Mouse (Mus musculus): ENCODE measurements around the gene Rnf115. TPM values are rescaled to one million over a fixed set of nuclear protein-coding genes. Genes with fewer than 3 reads are reported as not detected.

Rnf115 gene
- polyA plus RNA-seq, 1 experiment from 2014 or later, result 72.1 TPM

DNA sequence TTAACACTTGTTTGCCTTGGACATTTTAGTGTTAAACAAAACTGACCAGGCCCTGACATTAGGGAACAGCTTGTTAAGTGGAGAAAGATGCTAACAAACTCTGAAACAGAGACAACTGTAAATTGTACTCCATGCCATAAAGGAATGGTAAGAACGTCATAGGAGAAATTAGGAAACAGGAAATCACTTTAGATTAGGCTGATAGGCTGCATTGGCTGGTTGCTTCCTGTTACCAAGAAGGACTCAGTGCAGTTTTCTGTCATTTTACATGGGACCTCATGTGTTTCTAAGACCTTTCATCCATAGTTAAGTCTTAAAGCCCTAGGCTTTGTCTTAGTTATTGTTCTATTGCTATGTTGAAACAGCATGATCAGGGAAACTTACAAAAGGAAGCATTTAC, 19.4 kb downstream of the Rnf115 start:
- no peak overlapping the region for H3K27ac ChIP-seq (ENCODE audit: low read depth, low read length)
- H3K4me3 ChIP-seq (ENCODE audit: low read length), result no peak overlapping the region
- H3K27me3 ChIP-seq (ENCODE audit: control insufficient read depth, insufficient read depth, low read length), result no peaks in the 10 kb centered on the region
- H3K4me1 ChIP-seq (ENCODE audit: control insufficient read depth, insufficient read depth, low read length), result no peaks in the 10 kb centered on the region
- H3K4me2 ChIP-seq (replicated peaks; ENCODE audit: low read depth, low read length), result no peak overlapping the region
- no peaks in the 10 kb centered on the region for H3K36me3 ChIP-seq (ENCODE audit: control insufficient read depth, insufficient read depth, low read length)
- ATAC-seq (ENCODE audit: low FRiP score, low TSS enrichment), result no peak
- WGBS, result 50% methylated on average over 1 of the region's 1 CpGs
- H3K9ac ChIP-seq (ENCODE audit: low read depth, low read length), result no peak overlapping the region
- no peaks in the 10 kb centered on the region for H3K9me3 ChIP-seq (ENCODE audit: control insufficient read depth, low read length)

DNA sequence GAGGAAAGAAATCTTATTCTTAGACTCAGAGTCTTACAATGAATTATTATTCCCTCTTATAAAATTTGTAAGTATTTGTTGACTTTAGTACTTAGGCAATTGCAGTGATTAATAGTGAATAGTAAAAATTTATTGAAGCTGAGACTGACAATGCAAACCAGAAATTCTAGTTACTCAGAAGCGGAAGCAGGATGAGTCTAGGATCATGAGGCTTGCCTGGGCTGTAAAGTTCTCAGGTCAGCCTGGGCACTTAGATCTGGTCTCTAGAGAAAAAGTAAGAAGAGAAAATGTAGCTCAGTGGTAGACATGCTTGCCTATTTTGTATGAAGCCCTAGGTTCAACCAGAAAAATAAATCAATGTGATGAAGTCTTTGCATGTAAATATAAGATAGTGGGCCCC, 28.5 kb downstream of the Rnf115 start:
- Histone ChIP-seq H3K4me2 (replicated peaks; ENCODE audit: low read depth, low read length) (no peak overlapping the region), H3K9me3 (ENCODE audit: control insufficient read depth, low read length) (no peaks in the 10 kb centered on the region), H3K4me3 (ENCODE audit: low read length) (no peak overlapping the region), H3K4me1 (ENCODE audit: control insufficient read depth, insufficient read depth, low read length) (no peaks in the 10 kb centered on the region), H3K27me3 (ENCODE audit: control insufficient read depth, insufficient read depth, low read length) (no peaks in the 10 kb centered on the region), H3K9ac (ENCODE audit: low read depth, low read length) (no peak overlapping the region), H3K36me3 (ENCODE audit: control insufficient read depth, insufficient read depth, low read length) (peaks cover 5% of the 10 kb centered on the region; the same call in 1 of the 2 replicates), H3K27ac (ENCODE audit: low read depth, low read length) (no peak overlapping the region)
- 80% methylated on average over 1 of the region's 1 CpGs for WGBS
- no peak for ATAC-seq (ENCODE audit: low FRiP score, low TSS enrichment)

DNA sequence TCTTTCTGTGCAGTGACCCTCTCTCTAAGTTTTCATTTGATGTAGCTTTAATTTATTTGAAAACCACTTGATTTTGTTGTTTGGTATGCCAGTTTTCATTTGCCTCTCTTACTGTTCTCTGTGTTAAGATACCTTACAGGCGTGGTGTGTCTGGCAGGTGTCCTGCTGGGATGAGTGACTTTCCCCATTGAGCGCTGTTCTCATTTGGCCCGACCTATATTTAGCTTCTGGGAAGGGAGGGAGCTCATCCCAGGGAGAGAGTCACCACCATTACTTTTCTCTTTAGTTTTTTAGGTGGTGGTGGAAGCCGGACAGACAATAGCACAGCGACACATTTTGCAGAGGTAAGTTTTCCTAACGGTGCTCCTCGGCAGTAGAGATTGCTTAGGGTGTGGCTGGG, 30.2 kb downstream of the Rnf115 start:
- Histone ChIP-seq H3K4me2 (replicated peaks; ENCODE audit: low read depth, low read length) (no peak overlapping the region), H3K36me3 (ENCODE audit: control insufficient read depth, insufficient read depth, low read length) (peaks cover 5% of the 10 kb centered on the region; the same call in 1 of the 2 replicates), H3K9me3 (ENCODE audit: control insufficient read depth, low read length) (no peaks in the 10 kb centered on the region), H3K9ac (ENCODE audit: low read depth, low read length) (no peak overlapping the region), H3K4me1 (ENCODE audit: control insufficient read depth, insufficient read depth, low read length) (no peaks in the 10 kb centered on the region), H3K27ac (ENCODE audit: low read depth, low read length) (no peak overlapping the region), H3K27me3 (ENCODE audit: control insufficient read depth, insufficient read depth, low read length) (no peaks in the 10 kb centered on the region), H3K4me3 (ENCODE audit: low read length) (no peak overlapping the region)
- 84% methylated on average over 7 of the region's 7 CpGs for WGBS
- no peak for ATAC-seq (ENCODE audit: low FRiP score, low TSS enrichment)

DNA sequence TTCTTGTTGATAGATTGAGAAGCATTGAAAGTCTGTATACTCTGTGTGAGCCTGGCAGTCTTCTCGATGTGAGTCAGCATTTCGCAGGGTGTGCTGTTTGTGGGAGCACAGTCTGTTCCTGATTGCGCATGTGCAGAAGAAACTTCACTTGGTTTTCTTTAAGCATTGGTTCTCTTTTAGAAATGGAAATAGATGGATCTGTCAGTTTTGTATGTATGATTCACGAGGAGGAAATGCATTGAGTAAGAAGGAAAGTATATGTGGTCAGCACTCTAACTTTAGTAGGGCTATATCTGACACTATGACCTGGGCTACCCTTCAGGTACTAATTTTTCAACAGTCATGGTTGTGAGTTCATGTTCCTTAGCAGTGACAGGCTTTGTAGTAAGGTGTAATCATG, 32.2 kb downstream of the Rnf115 start:
- no peak overlapping the region for H3K9ac ChIP-seq (ENCODE audit: low read depth, low read length)

DNA sequence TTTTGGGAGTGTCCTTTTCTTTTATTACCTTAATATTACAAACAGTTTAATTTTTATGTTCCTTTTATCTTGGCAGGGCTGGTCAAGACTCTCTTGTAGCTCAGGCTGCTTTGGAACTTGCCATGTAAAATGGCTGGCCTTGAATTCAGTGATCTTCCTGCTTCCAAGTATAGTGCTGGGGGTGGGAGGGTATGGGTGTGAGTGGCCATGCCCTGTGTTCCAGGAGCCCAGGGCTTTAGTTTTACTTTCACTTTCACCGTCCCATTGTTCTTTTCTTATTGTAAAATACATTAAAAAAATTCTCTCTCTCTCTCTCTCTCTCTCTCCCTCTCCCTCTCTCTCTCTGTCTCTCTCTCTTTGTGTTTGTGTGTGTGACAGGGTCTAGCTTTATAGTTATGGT, 37.1 kb downstream of the Rnf115 start:
- Histone ChIP-seq H3K4me2 (replicated peaks; ENCODE audit: low read depth, low read length) (no peak overlapping the region), H3K9me3 (ENCODE audit: control insufficient read depth, low read length) (no peaks in the 10 kb centered on the region), H3K9ac (ENCODE audit: low read depth, low read length) (no peak overlapping the region), H3K36me3 (ENCODE audit: control insufficient read depth, insufficient read depth, low read length) (peaks cover 4% of the 10 kb centered on the region; the same call in 1 of the 2 replicates), H3K4me3 (ENCODE audit: low read length) (no peak overlapping the region), H3K27me3 (ENCODE audit: control insufficient read depth, insufficient read depth, low read length) (no peaks in the 10 kb centered on the region), H3K4me1 (ENCODE audit: control insufficient read depth, insufficient read depth, low read length) (no peaks in the 10 kb centered on the region), H3K27ac (ENCODE audit: low read depth, low read length) (no peak overlapping the region)
- 84% methylated on average over 1 of the region's 1 CpGs for WGBS
- ATAC-seq (ENCODE audit: low FRiP score, low TSS enrichment), result no peak

More for the DNA sequence above, 32.2 kb downstream of the Rnf115 start:
- H3K27me3 ChIP-seq (ENCODE audit: control insufficient read depth, insufficient read depth, low read length), result no peaks in the 10 kb centered on the region
- H3K9me3 ChIP-seq (ENCODE audit: control insufficient read depth, low read length), result no peaks in the 10 kb centered on the region
- H3K4me3 ChIP-seq (ENCODE audit: low read length), result no peak overlapping the region
- H3K36me3 ChIP-seq (ENCODE audit: control insufficient read depth, insufficient read depth, low read length), result peaks cover 5% of the 10 kb centered on the region; the same call in 1 of the 2 replicates
- no peak overlapping the region for H3K4me2 ChIP-seq (replicated peaks; ENCODE audit: low read depth, low read length)
- no peak overlapping the region for H3K27ac ChIP-seq (ENCODE audit: low read depth, low read length)
- no peak for ATAC-seq (ENCODE audit: low FRiP score, low TSS enrichment)
- WGBS, result 98% methylated on average over 4 of the region's 4 CpGs
- H3K4me1 ChIP-seq (ENCODE audit: control insufficient read depth, insufficient read depth, low read length), result no peaks in the 10 kb centered on the region

DNA sequence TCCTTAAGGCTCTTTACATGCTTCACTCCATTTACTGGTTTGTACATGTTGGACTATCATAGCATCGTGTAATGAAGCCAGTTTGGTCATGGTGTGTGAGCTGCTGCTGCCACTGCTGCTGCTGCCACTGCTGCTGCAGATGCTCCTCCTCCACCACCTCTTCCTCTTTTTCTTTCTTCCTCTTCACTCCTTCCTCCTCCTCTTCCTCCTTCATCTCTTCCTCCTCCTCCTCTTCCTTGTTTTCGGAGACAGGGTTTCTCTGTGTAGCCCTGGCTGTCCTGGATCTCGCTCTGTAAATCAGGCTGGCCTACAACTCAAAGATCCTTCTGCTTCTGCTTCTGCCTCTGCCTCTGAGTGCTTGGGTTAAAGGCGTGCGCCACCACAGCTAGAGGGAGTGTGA, 42.5 kb downstream of the Rnf115 start:
- H3K9ac ChIP-seq (ENCODE audit: low read depth, low read length), result no peak overlapping the region
- no peak for ATAC-seq (ENCODE audit: low FRiP score, low TSS enrichment)
- no peaks in the 10 kb centered on the region for H3K27me3 ChIP-seq (ENCODE audit: control insufficient read depth, insufficient read depth, low read length)
- WGBS, result 81% methylated on average over 5 of the region's 5 CpGs
- H3K27ac ChIP-seq (ENCODE audit: low read depth, low read length), result no peak overlapping the region
- H3K4me3 ChIP-seq (ENCODE audit: low read length), result no peak overlapping the region
- no peaks in the 10 kb centered on the region for H3K4me1 ChIP-seq (ENCODE audit: control insufficient read depth, insufficient read depth, low read length)
- H3K4me2 ChIP-seq (replicated peaks; ENCODE audit: low read depth, low read length), result no peak overlapping the region
- peaks cover 4% of the 10 kb centered on the region; the same call in 1 of the 2 replicates for H3K36me3 ChIP-seq (ENCODE audit: control insufficient read depth, insufficient read depth, low read length)
- H3K9me3 ChIP-seq (ENCODE audit: control insufficient read depth, low read length), result no peaks in the 10 kb centered on the region

DNA sequence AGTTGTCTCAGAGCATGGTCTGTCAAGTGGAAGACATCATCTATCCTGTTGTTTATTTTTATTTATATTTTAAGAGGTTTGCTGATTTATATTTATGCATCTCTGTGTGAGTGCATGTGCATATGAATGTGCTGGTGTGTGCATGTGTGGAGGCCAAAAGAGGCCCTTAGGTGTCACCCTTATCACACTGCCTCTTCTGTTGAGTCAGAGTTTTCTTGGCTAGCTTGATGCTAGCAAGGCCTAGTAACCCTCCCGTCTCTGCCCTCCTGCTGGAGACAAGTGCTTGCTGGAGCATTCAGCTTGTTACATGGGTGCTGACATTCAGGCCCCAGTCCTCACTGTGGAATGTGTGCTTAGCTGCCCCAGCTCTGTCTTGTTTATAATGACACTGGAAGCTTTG, 45.5 kb downstream of the Rnf115 start:
- no peaks in the 10 kb centered on the region for H3K4me1 ChIP-seq (ENCODE audit: control insufficient read depth, insufficient read depth, low read length)
- H3K9ac ChIP-seq (ENCODE audit: low read depth, low read length), result no peak overlapping the region
- 73% methylated on average over 1 of the region's 1 CpGs for WGBS
- no peak overlapping the region for H3K4me3 ChIP-seq (ENCODE audit: low read length)
- H3K36me3 ChIP-seq (ENCODE audit: control insufficient read depth, insufficient read depth, low read length), result no peaks in the 10 kb centered on the region
- no peak overlapping the region for H3K27ac ChIP-seq (ENCODE audit: low read depth, low read length)
- H3K4me2 ChIP-seq (replicated peaks; ENCODE audit: low read depth, low read length), result no peak overlapping the region
- H3K27me3 ChIP-seq (ENCODE audit: control insufficient read depth, insufficient read depth, low read length), result no peaks in the 10 kb centered on the region
- no peak for ATAC-seq (ENCODE audit: low FRiP score, low TSS enrichment)
- H3K9me3 ChIP-seq (ENCODE audit: control insufficient read depth, low read length), result no peaks in the 10 kb centered on the region

DNA sequence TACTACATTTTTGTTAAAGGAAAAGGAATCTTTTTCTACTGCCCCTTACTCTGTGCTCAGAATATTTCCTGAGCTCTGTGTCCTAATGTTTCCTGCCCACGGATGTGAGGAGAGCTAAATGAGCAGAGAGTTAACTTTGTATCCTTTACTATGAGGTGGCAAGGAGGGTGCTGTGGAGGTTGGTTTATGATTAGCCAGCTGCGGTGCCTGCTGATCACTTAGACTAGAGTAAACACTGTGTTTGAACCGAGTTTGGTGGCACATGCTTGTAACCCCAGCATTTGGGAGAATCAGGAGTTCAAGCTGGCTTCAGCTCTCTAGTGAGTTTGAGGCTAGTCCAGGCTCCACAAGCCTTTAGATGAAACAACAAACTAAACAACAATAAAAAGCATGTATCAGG, 49.7 kb downstream of the Rnf115 start:
- H3K9me3 ChIP-seq (ENCODE audit: control insufficient read depth, low read length), result no peaks in the 10 kb centered on the region
- H3K4me1 ChIP-seq (ENCODE audit: control insufficient read depth, insufficient read depth, low read length), result no peaks in the 10 kb centered on the region
- H3K4me2 ChIP-seq (replicated peaks; ENCODE audit: low read depth, low read length), result no peak overlapping the region
- H3K27me3 ChIP-seq (ENCODE audit: control insufficient read depth, insufficient read depth, low read length), result no peaks in the 10 kb centered on the region
- H3K36me3 ChIP-seq (ENCODE audit: control insufficient read depth, insufficient read depth, low read length), result no peaks in the 10 kb centered on the region
- no peak overlapping the region for H3K4me3 ChIP-seq (ENCODE audit: low read length)
- no peak overlapping the region for H3K27ac ChIP-seq (ENCODE audit: low read depth, low read length)
- 63% methylated on average over 3 of the region's 3 CpGs for WGBS
- ATAC-seq (ENCODE audit: low FRiP score, low TSS enrichment), result no peak
- no peak overlapping the region for H3K9ac ChIP-seq (ENCODE audit: low read depth, low read length)

DNA sequence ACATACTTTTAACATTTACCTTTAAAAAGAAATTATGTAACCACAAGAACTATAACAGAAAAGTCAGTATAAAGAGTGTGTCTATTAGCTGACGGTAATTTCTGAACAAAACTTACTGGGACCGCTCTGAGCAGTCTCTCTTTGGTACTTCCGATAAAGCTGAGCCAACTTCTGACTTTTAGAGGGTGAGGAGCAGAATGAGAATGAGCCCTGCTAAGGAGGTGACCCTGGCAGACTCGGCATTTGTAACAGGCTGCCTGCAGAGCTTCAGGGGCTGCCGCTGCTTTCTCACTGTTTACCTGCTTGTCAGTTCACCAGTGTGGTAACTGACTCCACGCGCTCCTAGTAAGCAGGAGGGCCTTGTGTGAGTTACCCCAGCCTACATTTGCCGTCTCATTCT, 54.8 kb downstream of the Rnf115 start:
- H3K27me3 ChIP-seq (ENCODE audit: control insufficient read depth, insufficient read depth, low read length), result no peaks in the 10 kb centered on the region
- H3K36me3 ChIP-seq (ENCODE audit: control insufficient read depth, insufficient read depth, low read length), result peaks cover 22% of the 10 kb centered on the region
- H3K9ac ChIP-seq (ENCODE audit: low read depth, low read length), result no peak overlapping the region
- no peak for ATAC-seq (ENCODE audit: low FRiP score, low TSS enrichment)
- no peak overlapping the region for H3K4me2 ChIP-seq (replicated peaks; ENCODE audit: low read depth, low read length)
- no peak overlapping the region for H3K27ac ChIP-seq (ENCODE audit: low read depth, low read length)
- 86% methylated on average over 8 of the region's 8 CpGs for WGBS
- H3K4me3 ChIP-seq (ENCODE audit: low read length), result no peak overlapping the region
- H3K4me1 ChIP-seq (ENCODE audit: control insufficient read depth, insufficient read depth, low read length), result no peaks in the 10 kb centered on the region
- H3K9me3 ChIP-seq (ENCODE audit: control insufficient read depth, low read length), result no peaks in the 10 kb centered on the region

DNA sequence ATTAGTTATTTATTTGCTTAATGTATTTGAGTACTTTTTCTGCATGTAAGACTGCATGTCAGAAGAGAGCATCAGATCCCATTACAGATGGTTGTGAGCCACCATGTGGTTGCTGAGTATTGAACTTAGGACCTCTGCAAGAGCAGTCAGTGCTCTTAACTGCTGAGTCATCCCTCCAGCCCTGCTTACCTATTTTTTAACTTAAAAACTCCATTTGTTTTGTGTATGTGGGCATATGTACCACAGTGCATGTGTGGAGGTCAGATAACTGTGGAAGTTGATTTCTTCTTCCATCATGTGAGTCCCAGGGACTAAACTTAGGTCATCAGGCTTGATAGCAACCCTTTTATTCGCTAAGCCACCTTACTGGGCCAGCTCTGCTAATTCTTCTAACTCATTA, 60.3 kb downstream of the Rnf115 start:
- 89% methylated on average over 1 of the region's 1 CpGs for WGBS
- H3K9me3 ChIP-seq (ENCODE audit: control insufficient read depth, low read length), result no peaks in the 10 kb centered on the region
- no peak overlapping the region for H3K4me3 ChIP-seq (ENCODE audit: low read length)
- no peak overlapping the region for H3K4me2 ChIP-seq (replicated peaks; ENCODE audit: low read depth, low read length)
- no peaks in the 10 kb centered on the region for H3K27me3 ChIP-seq (ENCODE audit: control insufficient read depth, insufficient read depth, low read length)
- no peak overlapping the region for H3K9ac ChIP-seq (ENCODE audit: low read depth, low read length)
- H3K4me1 ChIP-seq (ENCODE audit: control insufficient read depth, insufficient read depth, low read length), result no peaks in the 10 kb centered on the region
- ATAC-seq (ENCODE audit: low FRiP score, low TSS enrichment), result no peak
- peaks cover 49% of the 10 kb centered on the region for H3K36me3 ChIP-seq (ENCODE audit: control insufficient read depth, insufficient read depth, low read length)
- no peak overlapping the region for H3K27ac ChIP-seq (ENCODE audit: low read depth, low read length)

All from kidney, embryonic 14.5 days (tissue).